18 mouse cellular contexts compared by ENCODE assay signal in the genomic region with DNA sequence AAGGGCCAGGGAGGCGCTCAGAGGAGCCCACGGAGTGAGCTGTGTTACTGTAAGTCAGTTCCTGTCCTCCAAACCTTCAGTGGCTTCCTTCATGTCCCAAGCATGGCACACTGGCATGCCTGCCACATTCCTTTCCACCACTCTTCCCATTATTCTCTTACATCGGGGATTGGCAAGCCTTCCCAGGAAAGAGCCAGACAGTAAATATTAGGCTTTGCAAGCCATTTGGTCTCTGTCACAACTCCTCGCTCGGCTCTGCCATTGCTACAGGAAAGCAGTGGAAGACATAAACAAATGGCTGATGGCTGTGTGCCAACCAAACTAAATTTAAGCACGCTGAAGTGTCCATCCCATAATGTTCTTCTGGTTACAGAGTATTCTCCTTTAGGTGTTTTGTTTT. TPM values are rescaled to one million over a fixed set of nuclear protein-coding genes. Genes with fewer than 3 reads are reported as not detected.
DNase-seq lines count a peak whose midpoint lies in the region; ATAC-seq and TF ChIP-seq lines count a peak whose summit lies in the region.
"Had no signal": no experiment of that assay in that cellular context is flagged by ENCODE, and none has a peak within 500 bp of the region (broad histone marks: within the 10 kb centered on the region; RNA-seq: fewer than 3 reads in every experiment).

No protein-coding gene starts in this region.

- H3K4me3 ChIP-seq in heart, embryonic 10.5 days = no peak overlapping the region
- H3K4me3 ChIP-seq in lung, embryonic 14.5 days (ENCODE audit: low read depth, low read length) = no peak overlapping the region
- H3K4me3 ChIP-seq in embryonic facial prominence, embryonic 15.5 days (replicated peaks) = no peak overlapping the region
- H3K4me3 ChIP-seq: gastrocnemius, adult 2 months; hindbrain, embryonic 13.5 days; limb, embryonic 13.5 days; midbrain, embryonic 13.5 days had no signal

- H3K27ac ChIP-seq in heart, embryonic 10.5 days = peak overlapping the region; percentile 56; the same call in 1 of the 2 replicates
- peak overlapping the region; percentile 69 for H3K27ac ChIP-seq in lung, embryonic 14.5 days (ENCODE audit: low read depth)
- H3K27ac ChIP-seq in embryonic facial prominence, embryonic 15.5 days (replicated peaks) = peak overlapping the region; percentile 12
- H3K27ac ChIP-seq: gastrocnemius, adult 2 months; hindbrain, embryonic 13.5 days; limb, embryonic 13.5 days; macrophage; midbrain, embryonic 13.5 days had no signal

- H3K27me3 ChIP-seq in heart, embryonic 10.5 days (ENCODE audit: insufficient read depth, poor library complexity, severe bottlenecking) = peaks cover 17% of the 10 kb centered on the region; the same call in 1 of the 2 replicates
- no peaks in the 10 kb centered on the region for H3K27me3 ChIP-seq in lung, embryonic 14.5 days (ENCODE audit: insufficient read depth, low read length)
- no peaks in the 10 kb centered on the region for H3K27me3 ChIP-seq in embryonic facial prominence, embryonic 15.5 days
- H3K27me3 ChIP-seq: hindbrain, embryonic 13.5 days; limb, embryonic 13.5 days; midbrain, embryonic 13.5 days had no signal

- no peak for TF ChIP-seq CTCF in lung, embryonic 14.5 days (IDR thresholded peaks at IDR 0.05; ENCODE audit: low read depth)

- 75% methylated on average over 6 of the region's 6 CpGs for WGBS in heart, embryonic 10.5 days
- WGBS in lung, embryonic 14.5 days = 36% methylated on average over 6 of the region's 6 CpGs
- 38% methylated on average over 6 of the region's 6 CpGs for WGBS in embryonic facial prominence, embryonic 15.5 days

- H3K36me3 ChIP-seq in heart, embryonic 10.5 days = no peaks in the 10 kb centered on the region
- no peaks in the 10 kb centered on the region for H3K36me3 ChIP-seq in lung, embryonic 14.5 days (ENCODE audit: insufficient read depth)
- no peaks in the 10 kb centered on the region for H3K36me3 ChIP-seq in embryonic facial prominence, embryonic 15.5 days
- H3K36me3 ChIP-seq: hindbrain, embryonic 13.5 days; limb, embryonic 13.5 days; midbrain, embryonic 13.5 days had no signal

- peak; percentile 36 for ATAC-seq in lung, embryonic 14.5 days (ENCODE audit: insufficient read depth)
- no peak for ATAC-seq in embryonic facial prominence, embryonic 15.5 days (ENCODE audit: insufficient number of reproducible peaks, low FRiP score, low TSS enrichment, low read depth)
- ATAC-seq: forebrain, postnatal 0 days; midbrain, embryonic 13.5 days had no signal

- peak overlapping the region; percentile 27; the same call in 1 of the 2 replicates for H3K4me2 ChIP-seq in lung, embryonic 14.5 days
- no peak overlapping the region for H3K4me2 ChIP-seq in embryonic facial prominence, embryonic 15.5 days (replicated peaks)
- H3K4me2 ChIP-seq: hindbrain, embryonic 13.5 days; limb, embryonic 13.5 days; midbrain, embryonic 13.5 days had no signal

- H3K9ac ChIP-seq in lung, embryonic 14.5 days = no peak overlapping the region
- H3K9ac ChIP-seq in embryonic facial prominence, embryonic 15.5 days = no peak overlapping the region
- H3K9ac ChIP-seq: forebrain, postnatal 0 days; hindbrain, embryonic 13.5 days; limb, embryonic 13.5 days; midbrain, embryonic 13.5 days had no signal

- intact Hi-C loops in heart, postnatal 10 days (cut with DNase I) = no loop called here

- peaks cover 33% of the 10 kb centered on the region for H3K4me1 ChIP-seq in heart, embryonic 10.5 days
- H3K4me1 ChIP-seq in lung, embryonic 14.5 days (ENCODE audit: insufficient read depth) = peaks cover 15% of the 10 kb centered on the region
- peaks cover 13% of the 10 kb centered on the region for H3K4me1 ChIP-seq in embryonic facial prominence, embryonic 15.5 days

- DNase-seq in heart, embryonic 10.5 days (ENCODE audit: low spot score) = no peak
- no peak for DNase-seq in heart, postnatal 10 days
- peak; percentile 86 for DNase-seq in lung, embryonic 14.5 days
- DNase-seq in lung, postnatal 25 days (ENCODE audit: low spot score) = no peak
- DNase-seq in lung, postnatal 36 days = peak; percentile 58
- DNase-seq in spleen, postnatal 10 days (ENCODE audit: low spot score in 2 of 2) = no peak
- DNase-seq in right cerebral cortex, postnatal 36 days (ENCODE audit: low spot score in 2 of 2) = no peak
- DNase-seq: B cell, adult 2 months; cerebellum, adult 11-12 months; forebrain, postnatal 0 days; gastrocnemius, adult 2 months; heart, adult 18-20 months; thymus, adult 2 months had no signal

- no peaks in the 10 kb centered on the region for H3K9me3 ChIP-seq in heart, embryonic 10.5 days
- H3K9me3 ChIP-seq in lung, embryonic 14.5 days (ENCODE audit: low read depth, low read length) = no peaks in the 10 kb centered on the region
- H3K9me3 ChIP-seq in embryonic facial prominence, embryonic 15.5 days (replicated peaks) = no peaks in the 10 kb centered on the region
- H3K9me3 ChIP-seq: hindbrain, embryonic 13.5 days; limb, embryonic 13.5 days; midbrain, embryonic 13.5 days had no signal

RNA-seq across cellular contexts. Expression of a gene that starts 7.1 kb away (rescaled TPM):
- 26.7 and 38.4 TPM in 2 replicates for polyA plus RNA-seq in heart, embryonic 10.5 days (2016; fragmentation: Nextera tagmentation; extraction: Ambion mirVana)
- total RNA-seq in heart, postnatal 10 days (2021) = 10 to 100 TPM in 1 of 2 experiments, 1 to 10 TPM in 1; 8.5 to 14.8 TPM
- 34.1 and 34.8 TPM in 2 replicates for polyA plus RNA-seq in lung, embryonic 14.5 days (2014; fragmentation: Nextera tagmentation; extraction: Ambion mirVana)
- polyA plus RNA-seq in embryonic facial prominence, embryonic 15.5 days (2015; fragmentation: Nextera tagmentation; extraction: Ambion mirVana) = 48.1 and 48.6 TPM in 2 replicates

Comparison
In these comparisons a context has a peak if more than half of its experiments do, and no peak if none do; other contexts are left out.
1. DNase-seq: peak in lung, embryonic 14.5 days (single experiment) and lung, postnatal 36 days (single experiment); none in heart, embryonic 10.5 days (single experiment), heart, postnatal 10 days (0 of 2), lung, postnatal 25 days (single experiment), spleen, postnatal 10 days (0 of 2) and right cerebral cortex, postnatal 36 days (0 of 2).
2. H3K27ac ChIP-seq: peak in every context shown above with its lines; median percentile 69 in lung, embryonic 14.5 days; 56 in heart, embryonic 10.5 days; 12 in embryonic facial prominence, embryonic 15.5 days.